Mouse (Mus musculus) embryonic fibroblast, embryonic 13.5 days (primary cell): Measurements from ENCODE around the gene Ankzf1. TPM values are rescaled to one million over a fixed set of nuclear protein-coding genes. Genes with fewer than 3 reads are reported as not detected.

Experiments
- H3K27ac ChIP-seq: 2 replicates; pipeline ENCODE4 v1.5.1; 2012; ENCODE audit warnings: low read length, control low read depth, inconsistent platforms; ENCODE audit not compliant: insufficient read depth
- H3K4me1 ChIP-seq: 2 replicates; pipeline ENCODE4 v1.6.1; 2011; ENCODE audit warnings: low read length; ENCODE audit not compliant: control insufficient read depth, insufficient read depth
- H3K4me3 ChIP-seq: 2 replicates; pipeline ENCODE4 v1.5.1; 2011; ENCODE audit warnings: mild to moderate bottlenecking, control low read depth, low read length; ENCODE audit not compliant: insufficient read depth
- CTCF ChIP-seq: IDR thresholded peaks from 2 replicates; pipeline ENCODE4 v1.5.1; 2011; ENCODE audit warnings: mild to moderate bottlenecking, control low read depth, low read length, moderate library complexity, borderline replicate concordance; ENCODE audit not compliant: insufficient read depth
- POLR2A ChIP-seq: IDR thresholded peaks from 2 replicates; pipeline ENCODE4 v1.6.1; 2011; ENCODE audit warnings: low read depth, mild to moderate bottlenecking, control low read depth, low read length, moderate library complexity
- polyA plus RNA-seq: library from polyadenylated mRNA; stranded (reverse); fragments of >200 nt; gene quantifications from 2 replicates; pipeline ENCODE4 v1.2.4, GENCODE M21; 2011; ENCODE audit warnings: low read depth; ENCODE audit not compliant: missing spikeins, insufficient read length

Ankzf1 gene
- polyA plus RNA-seq, 1 experiment: 15.6 TPM

GRCm38 (mm10) chr1:75248041-75248772 is 56.3 kb downstream of the Ankzf1 start:
- Histone ChIP-seq H3K4me3 (no peak overlapping the region), H3K4me1 (peaks cover 12% of the 10 kb centered on the region), H3K27ac (peak overlapping the region; percentile 91)
- TF ChIP-seq CTCF: no peak
- peak; percentile 38; the same call in 1 of the 2 replicates for TF ChIP-seq POLR2A

Other genes starting within 250 kb of the Ankzf1 start
- not detected in 2 replicates for gene Ihh, start 240.5 kb upstream of the Ankzf1 start, polyA plus RNA-seq
- gene Nhej1, start 67.0 kb upstream of the Ankzf1 start, polyA plus RNA-seq: 9.1 and 10.3 TPM in 2 replicates
- 0.42 TPM in 1 of 2 replicates, not detected in the other for gene Slc23a3, start 58.3 kb upstream of the Ankzf1 start, polyA plus RNA-seq
- gene Cnppd1, start 49.4 kb upstream of the Ankzf1 start, polyA plus RNA-seq: 34.2 and 40.9 TPM in 2 replicates
- 31.9 and 44.3 TPM in 2 replicates for gene Retreg2, start 49.4 kb upstream of the Ankzf1 start, polyA plus RNA-seq
- 11.8 and 14.8 TPM in 2 replicates for gene Zfand2b, start 23.5 kb upstream of the Ankzf1 start, polyA plus RNA-seq
- 7.0 and 13.4 TPM in 2 replicates for gene Abcb6, start 11.8 kb upstream of the Ankzf1 start, polyA plus RNA-seq
- 31.1 and 32.6 TPM in 2 replicates for gene Atg9a, start within 50 bp of the Ankzf1 start, polyA plus RNA-seq
- gene Glb1l, start 18.7 kb downstream of the Ankzf1 start, polyA plus RNA-seq: 25.1 and 34.3 TPM in 2 replicates
- 57.3 and 59.4 TPM in 2 replicates for gene Stk16, start 18.7 kb downstream of the Ankzf1 start, polyA plus RNA-seq
- 27.8 and 46.8 TPM in 2 replicates for gene Tuba4a, start 27.7 kb downstream of the Ankzf1 start, polyA plus RNA-seq
- gene A630095N17Rik, start 40.0 kb downstream of the Ankzf1 start, polyA plus RNA-seq: not detected in 2 replicates
- gene Dnajb2, start 44.3 kb downstream of the Ankzf1 start, polyA plus RNA-seq: 28.4 and 31.8 TPM in 2 replicates
- 67.6 and 114 TPM in 2 replicates for gene Ptprn, start 72.4 kb downstream of the Ankzf1 start, polyA plus RNA-seq
- gene Resp18, start 86.3 kb downstream of the Ankzf1 start, polyA plus RNA-seq: not detected in 2 replicates
- gene Dnpep, start 125.8 kb downstream of the Ankzf1 start, polyA plus RNA-seq: 79.7 and 96.9 TPM in 2 replicates
- 11.3 and 12.3 TPM in 2 replicates for gene Des, start 168.2 kb downstream of the Ankzf1 start, polyA plus RNA-seq
- gene Speg, start 183.1 kb downstream of the Ankzf1 start, polyA plus RNA-seq: 54.2 and 56.4 TPM in 2 replicates
- gene Gmppa, start 243.8 kb downstream of the Ankzf1 start, polyA plus RNA-seq: 70.6 and 77.6 TPM in 2 replicates